Mouse (Mus musculus) heart, adult 2 months (tissue): ENCODE data around the gene Fgfr2. TPM values are rescaled to one million over a fixed set of nuclear protein-coding genes. Genes with fewer than 3 reads are reported as not detected.

Experiments used
- DNase-seq, 2 experiments: peaks; one replicate each; pipeline ENCODE4 v3.0.0; 2021
- H3K27ac ChIP-seq: fragments of 200-600 bp; 2 replicates; pipeline ENCODE4 v1.8.1; 2022
- H3K27me3 ChIP-seq: fragments of 200-500 bp; 2 replicates; pipeline ENCODE4 v1.6.1; 2012; ENCODE audit warnings: mild to moderate bottlenecking, low read length, inconsistent platforms, mixed read lengths; ENCODE audit not compliant: control insufficient read depth, insufficient read depth
- H3K36me3 ChIP-seq: fragments of 200-500 bp; 2 replicates; pipeline ENCODE4 v1.6.1; 2012; ENCODE audit warnings: low read length, inconsistent platforms; ENCODE audit not compliant: control insufficient read depth, insufficient read depth
- H3K4me1 ChIP-seq: fragments of 200-500 bp; 2 replicates; pipeline ENCODE4 v1.6.1; 2011; ENCODE audit warnings: low read length; ENCODE audit not compliant: control insufficient read depth, insufficient read depth
- H3K4me3 ChIP-seq: fragments of 200-600 bp; 2 replicates; pipeline ENCODE4 v1.8.1; 2022
- H3K79me2 ChIP-seq: fragments of 200-500 bp; replicated peaks from 2 replicates; pipeline ENCODE4 v1.6.1; 2012; ENCODE audit warnings: mild to moderate bottlenecking, inconsistent platforms, low read length, moderate library complexity, mixed read lengths; ENCODE audit not compliant: control insufficient read depth, insufficient read depth
- H3K9ac ChIP-seq: fragments of 200-500 bp; 2 replicates; pipeline ENCODE4 v1.6.1; 2012; ENCODE audit warnings: low read depth, mild to moderate bottlenecking, control low read depth, inconsistent platforms, low read length, mixed read lengths
- CTCF ChIP-seq: fragments of 200-600 bp; IDR thresholded peaks from 2 replicates; pipeline ENCODE4 v1.8.1; 2022; ENCODE audit warnings: antibody characterized with exemption, mild to moderate bottlenecking, moderate library complexity
- EP300 ChIP-seq: fragments of 200-500 bp; IDR thresholded peaks from 2 replicates; pipeline ENCODE4 v1.6.1; 2011; ENCODE audit warnings: low read depth, low read length, control low read depth; ENCODE audit not compliant: insufficient read depth
- POLR2A ChIP-seq: fragments of 200-500 bp; IDR thresholded peaks from 2 replicates; pipeline ENCODE4 v1.6.1; 2011; ENCODE audit warnings: mild to moderate bottlenecking, low read depth, low read length, control low read depth; ENCODE audit not compliant: insufficient read depth
- WGBS: fragments of 180-500 bp; shearing (Covaris S2); methylation state at CpG from one replicate; pipeline ENCODE4 v1.1.7; 2018; 5-methylcytosine and 5-hydroxymethylcytosine counted together
- intact Hi-C: fragments of 180-260 bp; cut with DNase I; formaldehyde crosslinking; loops from one replicate; pipeline ENCODE4 v1.15.1; 2025
- polyA plus RNA-seq: library from polyadenylated mRNA; depleted of rRNA; stranded (reverse); fragments of >200 nt; gene quantifications from 2 replicates; pipeline ENCODE4 v1.2.3, GENCODE M21; 2012
- total RNA-seq, 2 experiments: library from RNA; stranded (reverse); gene quantifications; 2 replicates each; pipeline ENCODE4 v1.2.3; 2021

Fgfr2 gene
- total and polyA plus RNA-seq, 3 experiments, result 1.1 to 2.0 (median 1.3) TPM

GRCm38 (mm10) chr7:132332176-132332575, 791.0 kb downstream of the Fgfr2 start:
- H3K4me3 ChIP-seq, result no peak overlapping the region
- intact Hi-C loops, result loop anchor here (5.0 kb wide), 1 partner anchor 105 kb away; no protein-coding TSS in a partner anchor

DNA sequence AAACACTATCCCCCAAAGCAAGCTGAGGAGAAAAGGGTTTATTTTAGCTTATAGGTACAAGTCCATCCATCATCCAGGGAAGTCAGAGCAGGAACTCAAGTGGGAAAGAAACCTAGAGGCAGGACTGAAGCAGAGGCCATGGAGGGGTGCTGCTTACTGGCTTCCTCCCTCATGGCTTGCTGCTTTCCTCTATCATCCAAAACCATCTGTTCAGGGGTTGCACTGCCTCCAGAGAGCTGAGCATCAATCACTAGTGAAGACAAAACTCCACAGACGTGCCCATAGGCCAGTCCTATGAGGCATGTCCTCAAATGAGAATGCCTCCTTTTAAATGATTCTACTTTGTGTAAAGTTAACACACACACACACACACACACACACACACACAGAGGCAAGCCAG, 793.0 kb downstream of the Fgfr2 start:
- DNase-seq, result no peak
- no peak overlapping the region for H3K27ac ChIP-seq
- H3K9ac ChIP-seq, result no peak overlapping the region
- no peaks in the 10 kb centered on the region for H3K27me3 ChIP-seq
- H3K4me1 ChIP-seq, result peaks cover 3% of the 10 kb centered on the region
- intact Hi-C loops, result loop anchor here (5.0 kb wide), 1 partner anchor 103 kb away; no protein-coding TSS in a partner anchor
- no peaks in the 10 kb centered on the region for H3K36me3 ChIP-seq
- 91% methylated on average over 1 of the region's 1 CpGs for WGBS
- H3K79me2 ChIP-seq, result no peaks in the 10 kb centered on the region
- TF ChIP-seq POLR2A (no peak), EP300 (no peak), CTCF (no peak)
- H3K4me3 ChIP-seq, result no peak overlapping the region

More at GRCm38 (mm10) chr7:132332176-132332575, 791.0 kb downstream of the Fgfr2 start:
- peak; percentile 42 for TF ChIP-seq CTCF
- TF ChIP-seq EP300, result no peak
- H3K27me3 ChIP-seq, result no peaks in the 10 kb centered on the region
- no peak overlapping the region for H3K27ac ChIP-seq
- no peak overlapping the region for H3K9ac ChIP-seq
- H3K4me1 ChIP-seq, result peaks cover 6% of the 10 kb centered on the region
- H3K36me3 ChIP-seq, result no peaks in the 10 kb centered on the region
- WGBS, result 44% methylated on average over 11 of the region's 11 CpGs
- DNase-seq, result no peak
- no peaks in the 10 kb centered on the region for H3K79me2 ChIP-seq

GRCm38 (mm10) chr7:132328648-132329047, 794.5 kb downstream of the Fgfr2 start:
- Histone ChIP-seq H3K27me3 (no peaks in the 10 kb centered on the region), H3K79me2 (no peaks in the 10 kb centered on the region), H3K9ac (no peak overlapping the region), H3K36me3 (no peaks in the 10 kb centered on the region), H3K4me3 (no peak overlapping the region), H3K27ac (no peak overlapping the region), H3K4me1 (peaks cover 3% of the 10 kb centered on the region)
- no peak for DNase-seq
- TF ChIP-seq CTCF (no peak), POLR2A (no peak), EP300 (no peak)
- WGBS, result 90% methylated on average over 1 of the region's 1 CpGs
- intact Hi-C loops, result no loop called here

DNA sequence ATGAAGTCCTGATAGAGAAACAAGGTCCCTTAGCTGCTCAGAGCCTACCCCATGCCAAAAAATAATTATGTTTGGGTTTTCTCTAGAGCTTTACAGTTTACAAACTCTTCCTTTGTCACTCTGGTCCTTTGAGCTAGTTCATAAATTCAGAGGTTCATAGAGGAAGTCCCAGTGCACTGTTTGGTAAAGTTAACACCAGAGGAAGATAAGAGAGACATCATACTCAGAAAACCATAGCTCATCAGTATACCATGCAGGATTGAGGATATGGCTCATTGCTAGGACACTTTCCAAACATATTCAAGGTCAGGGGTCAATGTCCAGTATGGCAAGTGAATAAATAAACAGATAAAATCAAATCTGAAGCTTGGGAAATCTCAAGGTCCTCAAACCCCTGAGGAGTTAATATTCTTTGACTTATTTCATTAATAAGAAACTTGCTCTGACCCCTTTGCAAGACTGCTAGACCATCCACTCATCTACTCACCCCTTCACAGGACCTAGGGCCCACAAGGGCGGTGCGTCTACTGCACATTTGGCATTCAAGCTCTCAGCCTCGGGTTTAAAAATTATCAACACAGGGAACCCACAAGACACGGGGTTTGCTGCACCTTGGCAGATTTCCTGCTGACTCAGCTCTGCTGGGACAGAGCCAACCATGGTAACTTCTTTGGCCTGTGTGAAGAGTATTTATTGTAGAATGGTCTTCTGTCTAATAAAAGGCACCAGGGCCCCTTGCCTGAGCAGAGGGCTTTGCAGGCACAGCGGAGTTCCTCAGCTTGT, 797.4 kb downstream of the Fgfr2 start:
- whole genome bisulfite sequencing, result 23% methylated on average over 5 of the region's 5 CpGs

GRCm38 (mm10) chr7:132323430-132323829, 799.7 kb downstream of the Fgfr2 start:
- H3K4me3 ChIP-seq, result no peak overlapping the region
- no peaks in the 10 kb centered on the region for H3K36me3 ChIP-seq
- DNase-seq, result no peak
- H3K79me2 ChIP-seq, result no peaks in the 10 kb centered on the region
- intact Hi-C loops, result no loop called here
- TF ChIP-seq CTCF (no peak), EP300 (no peak), POLR2A (no peak)
- no peak overlapping the region for H3K27ac ChIP-seq
- H3K4me1 ChIP-seq, result no peaks in the 10 kb centered on the region; the same call in 1 of the 2 replicates
- no peaks in the 10 kb centered on the region for H3K27me3 ChIP-seq
- 64% methylated on average over 5 of the region's 5 CpGs for WGBS
- no peak overlapping the region for H3K9ac ChIP-seq

More for the DNA sequence above, 797.4 kb downstream of the Fgfr2 start:
- TF ChIP-seq POLR2A, result no peak
- TF ChIP-seq EP300, result no peak
- TF ChIP-seq CTCF, result no peak
- H3K4me1 ChIP-seq, result no peaks in the 10 kb centered on the region; the same call in 1 of the 2 replicates
- DNase-seq, result peak; percentile 63 to 68
- H3K9ac ChIP-seq, result no peak overlapping the region
- no peak overlapping the region for H3K4me3 ChIP-seq
- intact Hi-C loops, result no loop called here
- no peak overlapping the region for H3K27ac ChIP-seq
- no peaks in the 10 kb centered on the region for H3K36me3 ChIP-seq
- no peaks in the 10 kb centered on the region for H3K27me3 ChIP-seq
- H3K79me2 ChIP-seq, result no peaks in the 10 kb centered on the region

DNA sequence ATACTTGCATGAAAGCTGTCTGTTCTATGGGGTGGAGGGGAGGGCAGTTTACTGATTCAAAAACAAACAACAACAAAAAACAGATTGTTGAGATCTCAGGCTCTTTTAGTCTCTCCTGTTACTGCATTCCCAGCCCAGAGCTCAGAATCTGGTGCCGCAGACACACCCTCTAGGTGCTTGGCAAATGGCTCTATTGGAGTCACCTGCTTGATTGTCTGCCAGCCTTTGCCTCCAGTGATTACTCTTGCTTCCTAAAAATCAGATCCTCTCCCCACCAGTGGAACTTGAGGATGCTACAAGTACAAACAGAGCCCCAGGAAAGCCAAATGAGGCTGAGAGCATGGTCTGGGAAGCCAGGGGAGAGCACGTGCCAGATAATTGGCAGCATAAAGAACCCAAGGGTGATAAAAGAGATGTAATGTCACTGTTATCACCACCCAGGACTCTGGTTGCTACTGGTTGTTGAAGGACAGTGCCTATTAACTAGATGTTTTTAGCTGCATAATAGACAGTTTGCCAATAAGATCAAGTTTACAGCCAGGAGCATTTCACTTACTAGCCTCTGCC, 801.7 kb downstream of the Fgfr2 start:
- no peak for DNase-seq
- Histone ChIP-seq H3K79me2 (no peaks in the 10 kb centered on the region), H3K4me3 (no peak overlapping the region), H3K4me1 (no peaks in the 10 kb centered on the region; the same call in 1 of the 2 replicates), H3K27me3 (no peaks in the 10 kb centered on the region), H3K9ac (no peak overlapping the region), H3K27ac (no peak overlapping the region), H3K36me3 (no peaks in the 10 kb centered on the region)
- intact Hi-C loops, result no loop called here
- TF ChIP-seq POLR2A (no peak), EP300 (no peak), CTCF (no peak)
- 70% methylated on average over 2 of the region's 2 CpGs for whole genome bisulfite sequencing
